Mouse (Mus musculus): ENCODE results near the gene Acaca. TPM values are rescaled to one million over a fixed set of nuclear protein-coding genes. Genes with fewer than 3 reads are reported as not detected.
"Not testable (repeated sequence)": the region's sequence is repeated elsewhere in the genome, so short reads cannot be mapped to it uniquely, and the experiment has no call there.

Gene Acaca
- total RNA-seq, 2 experiments from 2014 or later = 71.1 to 73.3 TPM

DNA sequence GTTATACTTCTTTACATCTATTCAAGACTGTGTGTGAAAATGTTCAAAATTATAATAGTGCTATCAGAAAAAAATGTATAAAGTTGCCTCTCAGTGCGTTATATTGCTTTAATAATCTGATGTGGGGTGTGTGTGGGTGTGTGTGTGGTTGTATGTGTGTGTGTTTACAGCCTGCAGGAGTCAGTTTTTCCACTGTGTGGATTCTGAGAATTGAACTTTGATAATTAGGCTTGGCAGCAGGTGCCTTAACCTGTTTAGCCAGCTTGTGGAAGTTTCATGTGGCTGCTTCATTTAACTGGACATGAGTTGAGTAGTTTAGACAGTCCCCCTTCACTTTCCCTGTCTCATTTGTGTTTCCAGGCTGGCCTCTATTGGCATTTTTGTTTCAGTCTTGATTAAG lies 117.9 kb downstream of the Acaca start:
- no peak for DNase-seq

DNA sequence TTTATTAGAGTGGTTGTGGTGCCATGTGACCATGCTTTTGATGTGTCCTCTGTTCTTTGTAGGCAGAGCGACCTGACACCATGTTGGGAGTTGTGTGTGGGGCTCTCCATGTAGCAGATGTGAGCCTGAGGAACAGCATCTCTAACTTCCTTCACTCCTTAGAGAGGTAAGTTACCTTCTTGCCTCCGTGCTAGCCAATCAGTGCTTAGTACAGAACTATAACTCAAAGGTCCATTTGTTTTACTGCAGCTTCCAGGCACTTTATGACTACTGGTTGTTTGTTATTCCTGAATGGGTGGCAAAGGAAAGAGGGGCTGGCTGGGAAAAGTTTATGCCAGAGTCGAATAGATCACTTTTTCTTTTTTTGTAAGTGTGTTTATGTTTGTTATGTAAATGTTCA lies 121.7 kb downstream of the Acaca start:
- no peak for DNase-seq

DNA sequence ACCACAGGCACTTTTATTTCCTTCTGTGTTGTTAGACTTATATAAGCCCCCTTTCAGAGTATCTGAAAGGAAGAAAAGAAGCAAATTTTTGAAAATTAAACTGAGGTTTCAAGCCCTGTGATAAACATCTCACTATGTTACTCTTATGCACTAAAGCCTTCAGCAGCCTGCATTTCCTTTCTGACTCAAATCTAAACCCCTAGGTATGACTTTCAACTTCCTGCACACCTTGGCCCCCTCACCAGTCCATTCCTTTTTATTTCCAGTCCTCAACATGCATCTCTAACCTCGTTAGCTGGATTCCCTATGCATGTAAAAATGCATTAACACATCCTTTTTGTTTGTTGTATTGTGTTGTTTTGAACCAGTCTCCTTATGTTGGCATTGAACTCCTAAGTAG lies 123.0 kb downstream of the Acaca start:
- no peak for DNase-seq

DNA sequence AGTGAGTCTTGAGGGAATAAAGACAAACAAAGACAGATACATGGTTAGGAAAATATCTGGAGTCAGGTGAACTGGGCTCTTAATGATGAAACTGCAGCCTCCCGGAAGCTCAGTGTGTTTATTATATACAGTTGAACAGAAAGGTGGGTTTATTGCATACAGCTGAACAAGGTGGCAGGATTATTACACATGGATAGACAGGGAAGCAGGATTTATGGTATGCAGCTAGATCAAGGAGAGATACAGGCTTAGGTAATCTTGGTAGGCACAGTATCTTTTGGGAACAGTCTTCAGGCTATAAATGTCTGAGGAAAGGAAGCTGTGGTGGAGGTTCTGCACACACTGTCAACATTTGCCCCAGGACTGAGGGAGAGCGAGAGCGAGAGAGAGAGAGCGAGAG lies 126.4 kb downstream of the Acaca start:
- DNase-seq = no peak

DNA sequence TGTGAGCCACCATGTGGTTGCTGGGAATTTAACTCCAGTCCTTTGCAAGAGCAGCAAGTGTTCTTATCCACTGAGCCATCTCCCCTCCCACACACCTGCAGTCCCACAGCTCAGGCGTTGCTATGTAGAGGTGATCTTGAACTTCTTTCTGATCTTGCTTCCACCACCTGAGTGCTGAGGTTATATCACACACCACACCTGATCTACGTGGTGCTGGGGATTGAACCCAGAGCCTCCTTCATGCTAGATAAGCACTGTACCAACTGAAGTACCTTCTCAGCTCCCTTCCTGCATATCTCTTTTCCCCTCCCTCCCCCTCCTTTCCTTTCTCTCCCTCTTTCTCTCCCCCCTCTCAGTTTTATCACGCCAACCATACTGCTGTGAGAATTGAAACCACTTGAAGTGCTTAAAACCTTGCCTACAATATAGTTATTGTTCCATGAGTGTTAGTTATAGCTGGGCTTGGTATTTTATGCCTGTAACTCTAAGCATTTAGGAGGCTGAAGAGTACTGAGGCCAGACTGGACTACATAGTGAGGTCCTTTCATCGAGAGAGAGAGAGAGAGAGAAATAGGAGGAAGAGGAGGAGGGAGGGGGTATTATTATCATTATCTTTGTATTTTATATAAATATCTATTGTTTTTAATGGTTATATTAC lies 128.7 kb downstream of the Acaca start:
- no peak for DNase-seq

DNA sequence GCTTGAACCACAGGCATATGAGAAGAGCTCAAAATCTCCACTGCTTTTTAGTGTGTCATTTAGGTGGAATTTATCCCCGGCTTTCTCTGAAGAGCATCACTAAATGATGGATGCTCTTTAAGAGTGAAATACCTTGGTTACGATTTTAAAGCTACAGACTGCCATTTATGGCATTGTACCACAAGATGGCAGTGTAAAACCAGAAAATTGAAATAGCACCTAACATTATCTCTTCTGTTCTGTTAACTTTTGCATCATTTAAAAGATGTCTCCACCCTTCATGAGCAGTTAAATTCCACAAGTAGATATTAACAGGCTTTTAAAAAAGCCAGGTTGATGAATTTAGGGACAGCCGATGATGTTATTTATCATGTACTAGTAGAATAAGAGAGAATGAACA lies 135.0 kb downstream of the Acaca start:
- no peak for DNase-seq

DNA sequence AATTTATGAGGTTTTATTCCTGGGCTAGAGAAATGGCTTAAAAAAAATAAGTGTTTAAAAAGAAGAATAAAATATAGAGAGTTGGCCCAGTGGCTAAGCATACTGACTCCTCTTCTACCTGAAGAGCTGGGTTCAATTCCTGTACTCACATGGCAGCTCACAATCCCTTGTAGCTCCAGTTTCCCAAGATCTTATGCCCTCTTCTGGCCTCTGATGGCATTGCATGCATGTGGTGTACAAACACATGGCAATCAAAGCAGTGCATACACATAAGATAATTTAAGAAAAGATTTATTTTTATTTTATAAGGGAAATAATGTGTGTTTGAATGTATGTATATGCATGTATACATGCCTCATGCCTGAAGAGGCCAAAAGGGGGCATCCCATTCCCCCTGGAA lies 138.6 kb downstream of the Acaca start:
- no peak for DNase-seq

DNA sequence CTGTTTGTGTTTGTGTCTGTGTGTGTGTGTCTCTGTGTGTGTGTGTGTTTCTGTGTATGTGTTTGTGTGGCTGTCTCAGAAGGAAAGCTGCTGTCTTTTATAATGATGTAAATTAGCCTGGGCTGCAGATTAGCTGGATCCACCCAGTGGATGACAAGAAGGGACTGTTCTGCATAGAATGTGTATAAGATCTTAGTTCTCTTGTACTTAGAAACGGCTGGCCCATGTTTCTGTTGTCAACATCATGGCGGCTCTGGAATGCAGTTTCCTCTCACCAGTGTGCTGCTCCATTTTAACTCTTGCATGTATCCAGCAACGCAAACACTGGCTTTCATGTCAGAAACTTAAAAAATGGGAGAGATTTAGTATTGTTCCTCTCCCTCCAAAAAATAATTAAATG lies 141.0 kb downstream of the Acaca start:
- DNase-seq = no peak

DNA sequence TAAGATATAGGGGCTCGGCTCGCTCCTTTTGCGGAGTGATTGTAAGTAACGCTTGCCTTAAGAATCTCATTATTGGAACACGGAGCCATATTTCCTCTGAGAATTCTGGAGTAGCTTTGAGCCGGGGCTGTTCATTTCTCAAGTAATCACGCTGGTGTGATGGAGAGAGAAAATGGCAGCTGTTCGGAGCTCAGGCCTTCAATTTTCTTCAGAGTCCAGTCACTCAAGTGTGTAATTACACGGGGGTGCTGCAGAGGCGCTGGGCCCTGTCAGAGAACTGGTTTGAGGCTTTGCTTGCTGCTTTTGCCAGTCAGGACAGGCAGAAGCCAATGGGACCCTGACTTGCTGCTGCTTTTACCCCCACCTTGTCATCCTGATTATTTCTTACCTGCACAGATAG lies 142.5 kb downstream of the Acaca start:
- DNase-seq = no peak

DNA sequence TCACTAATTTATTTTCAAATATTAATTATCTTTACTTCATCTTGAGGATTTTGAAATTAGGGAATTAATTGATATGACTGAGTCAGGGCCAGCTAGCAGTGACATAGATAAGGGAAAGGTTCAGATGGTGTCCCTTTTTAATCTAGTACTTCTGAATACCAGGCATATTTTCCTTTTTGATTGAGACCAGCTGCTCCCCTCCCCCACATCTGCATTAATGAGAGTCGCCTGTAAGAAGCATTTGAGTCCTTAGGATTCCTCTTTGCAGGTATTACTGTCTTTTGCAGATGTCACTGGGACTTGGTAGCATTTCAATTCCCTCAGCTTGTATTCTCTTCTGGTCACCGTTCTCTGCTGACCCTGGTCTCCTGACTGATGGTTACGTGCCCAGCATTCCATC lies 143.1 kb downstream of the Acaca start:
- DNase-seq = no peak

DNA sequence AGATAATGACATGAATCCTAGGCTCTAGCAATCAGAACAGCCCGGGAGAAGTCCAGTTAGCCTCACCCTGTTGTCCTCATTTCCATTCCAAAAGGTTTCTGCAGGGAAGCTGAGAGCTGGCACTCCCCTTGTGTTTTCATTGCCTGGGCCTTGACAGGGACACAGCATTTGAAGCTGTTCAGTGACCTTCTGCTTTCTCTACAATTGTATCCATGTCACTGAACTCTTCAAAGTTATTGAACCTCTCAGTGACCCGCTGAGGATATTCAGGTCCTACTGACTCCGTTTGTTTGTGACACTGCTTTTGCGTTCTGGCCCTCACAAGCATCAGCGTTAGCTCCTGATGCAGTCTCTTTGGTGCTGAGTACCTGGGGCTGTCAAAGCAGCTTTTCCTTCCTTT lies 147.5 kb downstream of the Acaca start:
- DNase-seq = no peak

DNA sequence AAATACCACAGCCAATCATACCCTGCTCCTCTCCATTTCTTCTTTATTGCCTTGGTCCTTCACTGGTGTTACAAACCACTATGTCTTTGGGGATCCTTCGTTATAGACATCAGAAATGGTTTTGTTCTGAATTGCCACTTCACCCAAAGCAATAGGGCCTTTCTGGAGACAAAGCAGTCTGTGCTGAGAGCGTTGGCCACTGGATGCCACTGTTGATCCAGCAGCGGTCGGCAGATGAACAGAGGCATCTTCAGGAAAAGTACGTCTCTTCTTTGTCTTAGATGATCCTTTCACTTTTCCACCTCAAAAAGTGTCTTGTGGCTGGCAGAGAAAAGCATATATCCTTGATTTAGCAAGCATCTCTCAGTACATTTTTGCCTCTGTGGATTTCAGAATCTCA lies 151.8 kb downstream of the Acaca start:
- no peak for DNase-seq

DNA sequence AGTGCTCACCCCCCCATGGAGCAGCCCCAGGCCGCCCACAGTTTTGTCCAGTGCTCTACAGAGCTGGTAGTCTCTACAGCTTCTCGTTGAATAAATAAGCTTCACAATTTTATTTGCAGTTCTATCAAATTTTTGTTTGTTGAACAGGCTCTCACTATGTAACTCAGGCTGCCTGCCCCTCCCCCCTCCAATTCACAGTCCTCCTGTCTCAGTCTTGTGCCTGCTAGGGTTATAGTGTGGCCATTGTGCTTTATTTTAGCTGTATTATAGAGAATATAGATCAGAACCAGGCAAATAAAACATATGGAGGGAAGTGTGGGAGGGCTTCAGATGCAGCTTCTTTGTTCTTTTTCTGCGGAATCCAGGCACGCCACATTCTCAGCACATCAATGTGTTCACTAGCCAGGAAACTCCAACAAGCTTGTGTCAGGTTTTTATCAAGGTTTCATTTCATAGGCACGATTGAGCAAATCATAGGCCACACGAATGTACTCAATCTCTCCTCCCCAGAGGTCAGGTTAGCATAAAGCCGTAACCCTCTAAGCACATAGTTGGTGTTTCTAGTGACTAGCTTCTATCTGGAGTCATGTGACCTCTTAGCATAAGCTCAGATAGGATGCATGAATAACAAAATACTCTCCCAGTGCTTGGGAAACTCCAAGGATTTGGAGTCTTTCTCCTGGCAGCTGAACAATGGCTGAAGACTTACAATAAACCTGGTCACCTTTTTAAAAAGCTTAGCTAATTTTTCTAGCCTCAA lies 153.7 kb downstream of the Acaca start:
- no peak for DNase-seq

DNA sequence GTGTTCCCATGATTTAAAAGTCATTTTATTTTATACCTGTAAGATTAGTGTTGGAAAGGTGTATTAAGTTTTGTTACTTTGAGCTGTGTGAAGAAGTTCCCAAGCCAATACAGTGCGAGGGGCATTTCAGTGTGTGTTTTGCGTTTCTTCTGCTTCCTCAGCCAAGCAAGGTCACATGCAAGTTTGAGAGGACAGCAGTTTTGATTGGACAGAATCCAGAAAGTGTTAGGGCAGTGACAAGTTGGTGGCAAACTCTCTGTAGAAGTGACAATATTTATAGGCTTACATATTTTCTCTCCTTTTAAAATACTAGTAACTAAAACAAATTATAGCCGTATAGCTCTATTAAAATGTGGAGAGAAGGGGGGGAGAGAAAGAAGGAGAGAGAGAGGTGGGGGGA lies 161.3 kb downstream of the Acaca start:
- no peak for DNase-seq

DNA sequence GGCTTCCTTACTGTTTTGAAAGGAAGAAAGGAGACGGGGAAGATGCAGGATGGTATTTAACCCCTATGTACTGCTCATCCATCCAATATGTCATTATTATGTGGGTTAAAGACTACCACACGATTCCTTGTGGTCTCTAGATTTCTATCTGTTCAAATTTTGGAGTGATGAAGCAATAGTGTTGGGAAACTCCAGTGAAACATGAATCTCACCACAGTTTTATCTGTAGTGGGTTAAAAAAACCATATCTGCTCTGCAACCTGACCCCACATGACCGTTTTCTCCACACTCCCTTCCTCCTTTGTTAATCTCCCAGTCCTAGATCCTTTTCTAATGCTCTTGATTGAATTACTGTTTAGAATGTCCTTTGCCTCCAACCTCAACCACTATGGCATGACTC lies 163.1 kb downstream of the Acaca start:
- no peak for DNase-seq

DNA sequence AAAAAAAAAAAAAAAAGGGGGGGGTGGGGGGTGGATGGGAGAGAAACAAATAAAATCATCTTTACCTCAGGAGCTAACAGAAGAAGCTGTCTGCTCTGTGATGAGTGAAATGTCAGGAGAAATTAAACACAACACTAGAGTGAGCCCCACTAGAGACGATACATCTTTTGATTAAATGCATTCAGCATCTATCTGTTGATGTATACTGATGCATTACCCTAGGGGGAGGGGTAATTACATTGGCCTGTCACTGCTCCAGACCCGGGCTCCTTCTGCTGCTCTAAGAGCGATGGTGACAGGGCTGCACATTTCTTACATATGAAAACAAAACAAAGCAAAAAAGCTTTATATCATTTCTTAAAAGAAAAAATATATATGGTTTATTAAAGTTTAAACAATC lies 163.8 kb downstream of the Acaca start:
- DNase-seq = no peak

DNA sequence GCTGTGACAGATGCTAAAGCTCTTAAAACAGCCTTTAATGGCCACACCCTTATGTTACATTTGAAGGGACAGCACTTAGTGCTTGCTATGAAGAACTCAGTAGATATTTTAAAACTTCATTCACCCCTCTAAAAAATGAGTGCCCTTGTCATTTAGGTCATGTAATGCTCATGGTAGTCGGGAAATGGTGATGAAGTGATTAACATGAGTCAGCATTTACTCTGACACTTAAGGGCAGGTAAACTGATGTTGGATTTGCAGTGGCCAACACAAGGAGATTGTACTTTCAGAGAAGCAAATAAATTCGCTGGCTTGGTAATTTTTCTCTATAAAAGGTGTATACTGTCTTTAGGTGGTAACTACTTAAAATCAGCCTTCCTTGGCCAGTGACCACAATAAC lies 166.9 kb downstream of the Acaca start:
- no peak for DNase-seq

DNA sequence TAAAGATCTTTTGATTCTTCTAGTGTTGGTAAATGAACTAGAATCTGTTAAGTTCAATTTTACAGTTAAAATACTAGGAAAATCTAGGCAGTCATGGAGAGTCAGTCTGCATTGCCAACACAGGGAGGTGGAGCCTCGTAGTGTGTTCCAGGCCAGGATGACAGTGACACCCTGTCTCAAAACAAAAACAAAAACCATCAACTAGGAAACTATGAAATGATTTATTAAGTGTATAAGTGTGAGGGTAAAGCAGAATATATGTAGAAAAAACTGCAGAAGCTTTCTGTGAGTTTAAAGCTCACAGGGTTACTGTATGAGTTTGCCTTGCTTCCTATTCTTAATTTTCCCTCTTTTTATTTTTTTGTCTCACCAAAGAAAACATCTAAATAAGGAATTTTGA lies 176.0 kb downstream of the Acaca start:
- no peak for DNase-seq

DNA sequence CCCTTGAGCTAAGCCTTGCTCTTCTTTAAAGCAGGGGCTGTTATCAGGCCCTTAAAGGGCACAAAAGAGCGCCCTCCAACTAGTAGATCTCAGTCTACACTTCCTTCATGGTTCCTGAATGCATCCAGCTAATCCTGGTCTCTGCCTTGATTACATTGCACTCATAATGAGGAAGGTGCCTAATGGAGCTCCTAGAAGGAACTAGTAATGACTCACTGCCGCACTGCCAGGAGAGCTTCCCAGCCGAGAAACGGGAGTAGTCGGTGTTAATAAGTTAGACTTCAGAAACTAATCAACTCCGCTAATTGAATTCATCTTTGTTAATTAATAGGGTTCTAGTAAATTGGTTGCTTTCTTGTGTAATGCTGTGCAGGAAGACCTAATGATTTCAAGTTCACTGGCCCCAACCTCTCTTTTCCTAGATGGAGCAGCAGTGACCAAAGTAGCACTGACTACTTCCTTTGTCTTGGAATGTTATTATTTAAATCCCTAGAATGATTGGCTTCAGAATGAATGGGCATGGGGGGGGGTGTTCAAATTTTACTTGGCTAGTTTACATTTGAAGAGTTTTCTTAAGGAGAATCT lies 176.8 kb downstream of the Acaca start:
- DNase-seq = no peak

DNA sequence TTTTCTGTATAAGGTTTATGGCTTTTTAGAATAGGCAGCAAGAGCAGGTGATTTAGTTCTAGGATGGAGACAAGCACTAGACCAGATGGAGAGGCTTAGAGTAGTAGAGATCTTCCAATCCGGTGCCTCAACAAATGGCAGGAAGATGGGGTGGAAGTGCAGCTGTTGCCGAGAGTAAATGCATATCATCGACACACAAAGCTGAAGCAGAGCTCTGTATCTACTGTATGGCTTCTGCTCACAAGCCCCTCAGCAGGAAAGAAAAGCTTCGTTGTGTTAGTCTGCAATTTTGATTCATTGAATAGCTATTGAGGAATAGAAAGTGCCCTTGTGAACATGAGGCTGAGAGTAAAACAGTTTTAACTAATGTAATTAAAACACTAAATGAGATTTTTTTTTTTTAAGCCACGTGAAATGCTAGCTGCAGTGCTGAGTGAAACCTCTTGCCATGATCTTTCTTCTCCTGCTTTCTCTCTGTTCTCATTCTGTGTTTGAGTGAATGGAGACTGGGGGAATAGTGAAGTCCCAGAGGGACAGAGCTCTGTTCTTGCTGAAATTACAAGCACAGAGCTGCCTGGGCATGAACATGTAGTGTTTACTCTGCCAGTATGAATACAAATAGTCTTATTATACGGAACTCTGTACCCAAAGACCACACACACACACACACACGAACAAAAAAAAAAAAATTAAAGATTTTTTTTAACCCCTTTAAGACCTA lies 194.7 kb downstream of the Acaca start:
- DNase-seq = no peak

DNA sequence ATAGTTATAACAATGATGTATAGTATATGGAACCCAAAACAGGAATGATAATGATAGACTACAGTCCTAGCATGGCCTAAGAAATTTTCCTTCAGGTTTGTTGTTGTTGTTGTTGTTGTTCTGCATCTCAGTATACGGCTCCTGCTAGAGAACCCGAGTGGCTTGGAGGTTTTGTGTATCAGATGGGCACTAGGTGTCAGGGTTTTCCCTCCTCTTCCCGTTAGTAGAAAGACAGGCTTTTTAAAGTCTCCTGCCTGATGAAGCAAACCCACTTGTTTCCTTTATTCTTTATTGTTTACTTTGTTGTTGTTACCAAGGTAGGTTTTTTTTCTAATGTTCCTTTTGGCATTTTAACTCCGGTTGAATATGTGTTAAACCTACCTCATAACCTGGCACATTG lies 197.6 kb downstream of the Acaca start:
- DNase-seq = no peak

DNA sequence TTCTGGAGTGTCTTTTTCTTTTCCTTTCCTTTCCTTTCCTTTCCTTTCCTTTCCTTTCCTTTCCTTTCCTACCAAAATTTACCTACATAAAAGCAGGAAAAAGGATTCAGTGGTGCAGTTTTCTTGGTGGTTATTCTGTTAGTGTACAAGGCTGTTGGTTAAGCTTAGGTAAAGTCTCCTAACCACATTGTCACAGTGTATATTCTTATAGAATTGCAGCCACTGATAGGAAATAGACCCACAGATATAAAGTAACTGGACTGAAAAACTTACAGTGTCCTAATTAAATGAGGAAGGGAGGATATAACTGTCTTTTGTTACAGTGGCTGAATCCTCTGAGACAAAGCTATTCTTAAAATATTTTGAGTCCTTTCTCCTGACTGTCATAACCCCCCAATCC lies 202.9 kb downstream of the Acaca start:
- no peak for DNase-seq

DNA sequence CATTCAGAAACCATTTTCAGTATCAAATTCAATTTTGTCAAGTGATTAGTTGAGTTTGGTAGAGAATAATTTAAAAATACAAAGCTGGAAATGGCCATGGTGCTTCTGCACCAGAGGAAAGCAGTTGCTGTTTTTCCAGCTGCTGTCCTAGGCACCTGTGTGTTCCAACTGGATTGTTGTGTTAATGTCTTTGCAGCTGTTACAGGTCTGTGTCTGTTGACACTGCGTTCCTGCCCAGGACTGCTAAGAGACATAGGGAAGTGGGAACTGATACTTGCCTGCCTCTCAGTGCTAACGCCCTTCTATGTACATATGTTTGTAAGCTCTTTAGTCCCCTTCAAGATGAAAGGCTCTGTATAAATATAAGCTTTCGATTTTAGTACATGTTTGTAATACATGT lies 203.4 kb downstream of the Acaca start:
- DNase-seq = no peak

DNA sequence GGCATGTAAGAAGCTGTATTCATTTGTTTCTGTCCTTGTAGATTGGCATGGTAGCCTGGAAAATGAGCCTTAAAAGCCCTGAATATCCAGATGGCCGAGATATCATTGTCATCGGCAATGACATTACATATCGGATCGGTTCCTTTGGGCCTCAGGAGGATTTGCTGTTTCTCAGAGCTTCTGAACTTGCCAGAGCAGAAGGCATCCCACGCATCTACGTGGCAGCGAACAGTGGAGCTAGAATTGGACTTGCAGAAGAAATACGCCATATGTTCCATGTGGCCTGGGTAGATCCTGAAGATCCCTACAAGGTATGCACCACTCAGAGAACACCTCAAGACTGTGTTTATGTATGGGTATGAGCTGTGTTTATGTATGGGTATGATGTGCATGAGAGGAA lies 208.8 kb downstream of the Acaca start:
- not testable (repeated sequence) for DNase-seq

All from layer of hippocampus, postnatal 36 days (tissue).